Mouse (Mus musculus): ENCODE measurements around the gene Mical2. TPM values are rescaled to one million over a fixed set of nuclear protein-coding genes. Genes with fewer than 3 reads are reported as not detected.

Gene Mical2
- total and polyA plus RNA-seq, 3 experiments, result 44.8 to 89.1 (median 87.7) TPM

DNA sequence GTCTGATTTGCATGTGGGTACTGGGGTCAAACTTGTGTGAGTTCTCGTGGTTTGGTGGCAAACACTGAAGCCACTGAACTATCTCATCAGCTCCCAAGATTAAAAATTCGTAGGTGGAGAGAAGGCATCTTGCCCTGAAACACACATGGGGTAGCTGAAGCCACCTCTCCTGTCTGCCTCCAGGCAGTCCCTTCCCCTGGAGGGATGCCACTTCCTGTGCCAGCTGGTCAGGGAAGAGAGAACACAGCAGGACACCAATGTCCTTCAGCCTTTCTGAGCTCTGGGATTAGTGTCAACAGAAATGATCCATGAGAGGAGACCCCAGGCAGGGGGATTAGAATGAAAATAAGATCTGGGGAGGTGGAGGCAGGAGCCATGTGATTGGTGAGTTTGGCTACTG is 18.4 kb downstream of the Mical2 start:
- Histone ChIP-seq H3K79me2 (replicated peaks; ENCODE audit: control insufficient read depth, insufficient read depth, low read length) (peaks cover 6% of the 10 kb centered on the region; the same call in 1 of the 2 replicates), H3K4me1 (ENCODE audit: control insufficient read depth, insufficient read depth, low read length) (peaks cover 30% of the 10 kb centered on the region), H3K27ac (peak overlapping the region; percentile 12), H3K36me3 (ENCODE audit: control insufficient read depth, insufficient read depth, low read length) (peaks cover 7% of the 10 kb centered on the region), H3K27me3 (ENCODE audit: control insufficient read depth, insufficient read depth, low read length) (no peaks in the 10 kb centered on the region), H3K4me3 (no peak overlapping the region), H3K9ac (ENCODE audit: low read depth, low read length) (no peak overlapping the region)
- intact Hi-C loops (cut with DNase I), result no loop called here
- no peak for DNase-seq
- 47% methylated on average over 2 of the region's 2 CpGs for WGBS
- TF ChIP-seq EP300 (IDR thresholded peaks at IDR 0.05; ENCODE audit: insufficient read depth, low read depth, low read length) (no peak), CTCF (IDR thresholded peaks at IDR 0.05) (no peak), POLR2A (IDR thresholded peaks at IDR 0.05; ENCODE audit: insufficient read depth, low read depth, low read length) (no peak)

- H3K9ac ChIP-seq (ENCODE audit: low read depth, low read length), result no peak overlapping the region
- peaks cover 9% of the 10 kb centered on the region for H3K36me3 ChIP-seq (ENCODE audit: control insufficient read depth, insufficient read depth, low read length)
- intact Hi-C loops (cut with DNase I), result no loop called here
- peaks cover 6% of the 10 kb centered on the region; the same call in 1 of the 2 replicates for H3K79me2 ChIP-seq (replicated peaks; ENCODE audit: control insufficient read depth, insufficient read depth, low read length)
- peak overlapping the region; percentile 12 for H3K27ac ChIP-seq
- H3K4me1 ChIP-seq (ENCODE audit: control insufficient read depth, insufficient read depth, low read length), result peaks cover 32% of the 10 kb centered on the region
- 57% methylated on average over 6 of the region's 6 CpGs for WGBS
- H3K4me3 ChIP-seq, result no peak overlapping the region
- TF ChIP-seq CTCF (IDR thresholded peaks at IDR 0.05), result no peak
- TF ChIP-seq EP300 (IDR thresholded peaks at IDR 0.05; ENCODE audit: insufficient read depth, low read depth, low read length), result no peak
- no peak for TF ChIP-seq POLR2A (IDR thresholded peaks at IDR 0.05; ENCODE audit: insufficient read depth, low read depth, low read length)
- no peaks in the 10 kb centered on the region for H3K27me3 ChIP-seq (ENCODE audit: control insufficient read depth, insufficient read depth, low read length)
- DNase-seq, result no peak
These were observed 19.0 kb downstream of the Mical2 start for GRCm38 (mm10) chr7:112244683-112245082.

GRCm38 (mm10) chr7:112245839-112246438 is 20.3 kb downstream of the Mical2 start:
- WGBS, result 59% methylated on average over 4 of the region's 4 CpGs
- peaks cover 14% of the 10 kb centered on the region for H3K36me3 ChIP-seq (ENCODE audit: control insufficient read depth, insufficient read depth, low read length)
- no peak overlapping the region for H3K9ac ChIP-seq (ENCODE audit: low read depth, low read length)
- peaks cover 1% of the 10 kb centered on the region; the same call in 1 of the 2 replicates for H3K79me2 ChIP-seq (replicated peaks; ENCODE audit: control insufficient read depth, insufficient read depth, low read length)
- intact Hi-C loops (cut with DNase I), result no loop called here
- peak overlapping the region; percentile 12; the same call in 1 of the 2 replicates for H3K27ac ChIP-seq
- TF ChIP-seq CTCF (IDR thresholded peaks at IDR 0.05) (no peak), EP300 (IDR thresholded peaks at IDR 0.05; ENCODE audit: insufficient read depth, low read depth, low read length) (no peak), POLR2A (IDR thresholded peaks at IDR 0.05; ENCODE audit: insufficient read depth, low read depth, low read length) (no peak)
- DNase-seq, result peak in 1 of 2 experiments; percentile 24
- no peak overlapping the region for H3K4me3 ChIP-seq
- no peaks in the 10 kb centered on the region for H3K27me3 ChIP-seq (ENCODE audit: control insufficient read depth, insufficient read depth, low read length)
- H3K4me1 ChIP-seq (ENCODE audit: control insufficient read depth, insufficient read depth, low read length), result peaks cover 32% of the 10 kb centered on the region

DNA sequence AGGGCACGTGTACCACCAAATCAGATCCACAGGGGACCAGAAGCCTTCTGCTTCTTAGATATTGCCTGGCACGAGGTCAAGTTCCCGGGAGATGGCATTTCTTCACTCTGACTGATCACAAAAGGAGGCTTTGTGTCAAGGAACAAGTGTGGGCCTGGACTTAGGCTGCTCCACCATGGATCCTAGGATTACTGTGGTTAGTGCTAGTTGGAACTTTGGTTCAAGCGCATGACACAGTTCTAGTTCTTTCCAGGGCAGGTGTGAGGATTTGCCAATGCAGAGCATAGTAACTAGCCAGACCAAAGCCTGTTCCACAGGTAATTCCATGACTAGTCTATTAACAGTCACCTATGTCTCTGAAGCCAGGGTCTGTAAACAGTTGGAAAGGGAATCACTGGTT is 20.8 kb downstream of the Mical2 start:
- Histone ChIP-seq H3K4me3 (no peak overlapping the region), H3K27me3 (ENCODE audit: control insufficient read depth, insufficient read depth, low read length) (no peaks in the 10 kb centered on the region), H3K9ac (ENCODE audit: low read depth, low read length) (no peak overlapping the region), H3K27ac (peak overlapping the region; percentile 12; the same call in 1 of the 2 replicates), H3K79me2 (replicated peaks; ENCODE audit: control insufficient read depth, insufficient read depth, low read length) (peaks cover 1% of the 10 kb centered on the region; the same call in 1 of the 2 replicates), H3K36me3 (ENCODE audit: control insufficient read depth, insufficient read depth, low read length) (peaks cover 18% of the 10 kb centered on the region), H3K4me1 (ENCODE audit: control insufficient read depth, insufficient read depth, low read length) (peaks cover 37% of the 10 kb centered on the region)
- TF ChIP-seq POLR2A (IDR thresholded peaks at IDR 0.05; ENCODE audit: insufficient read depth, low read depth, low read length) (no peak), CTCF (IDR thresholded peaks at IDR 0.05) (no peak), EP300 (IDR thresholded peaks at IDR 0.05; ENCODE audit: insufficient read depth, low read depth, low read length) (no peak)
- DNase-seq, result no peak
- 77% methylated on average over 4 of the region's 4 CpGs for WGBS
- intact Hi-C loops (cut with DNase I), result no loop called here

DNA sequence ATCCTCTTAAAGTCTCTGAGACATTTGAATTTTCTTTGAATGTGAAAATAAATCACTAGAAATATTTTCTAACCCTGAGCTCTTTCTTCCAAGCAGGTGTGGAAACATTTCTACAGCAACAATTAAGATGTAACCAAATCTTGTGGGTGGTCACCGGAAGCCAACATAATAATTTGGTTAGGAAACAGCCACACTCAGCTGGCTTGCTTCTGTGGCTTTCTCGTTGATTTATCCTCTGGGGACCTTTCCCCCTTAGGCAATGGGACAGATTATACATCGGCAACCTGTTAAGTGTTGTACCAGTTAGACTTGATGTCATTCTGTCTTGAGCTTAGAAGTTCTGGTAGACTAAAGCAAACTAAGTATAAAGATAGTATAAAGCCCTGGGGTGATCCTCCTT is 22.2 kb downstream of the Mical2 start:
- no peak for DNase-seq
- Histone ChIP-seq H3K36me3 (ENCODE audit: control insufficient read depth, insufficient read depth, low read length) (peaks cover 20% of the 10 kb centered on the region), H3K4me1 (ENCODE audit: control insufficient read depth, insufficient read depth, low read length) (peaks cover 46% of the 10 kb centered on the region), H3K9ac (ENCODE audit: low read depth, low read length) (no peak overlapping the region), H3K27me3 (ENCODE audit: control insufficient read depth, insufficient read depth, low read length) (no peaks in the 10 kb centered on the region), H3K4me3 (no peak overlapping the region), H3K27ac (no peak overlapping the region), H3K79me2 (replicated peaks; ENCODE audit: control insufficient read depth, insufficient read depth, low read length) (peaks cover 1% of the 10 kb centered on the region; the same call in 1 of the 2 replicates)
- intact Hi-C loops (cut with DNase I), result no loop called here
- 57% methylated on average over 3 of the region's 3 CpGs for WGBS
- TF ChIP-seq EP300 (IDR thresholded peaks at IDR 0.05; ENCODE audit: insufficient read depth, low read depth, low read length) (no peak), CTCF (IDR thresholded peaks at IDR 0.05) (no peak), POLR2A (IDR thresholded peaks at IDR 0.05; ENCODE audit: insufficient read depth, low read depth, low read length) (no peak)

DNA sequence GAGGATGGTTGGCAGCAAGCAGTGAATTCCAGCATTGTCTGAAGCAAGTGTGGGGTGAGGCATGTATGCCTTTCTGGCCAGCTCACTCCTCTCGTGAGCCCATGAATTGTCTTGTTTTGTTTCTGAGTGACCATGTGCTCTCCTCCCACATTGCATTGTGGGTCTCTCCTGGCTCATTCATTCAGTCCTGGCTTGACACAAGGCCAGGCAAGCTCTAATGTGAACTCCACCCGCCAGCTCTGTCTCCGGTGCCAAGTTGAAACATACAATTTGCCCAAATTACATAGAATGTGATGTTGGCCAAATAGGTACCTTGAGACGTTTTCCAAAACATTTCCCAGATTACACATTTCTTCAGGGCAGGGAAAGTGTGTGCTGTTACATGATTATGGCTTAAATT is 23.8 kb downstream of the Mical2 start:
- Histone ChIP-seq H3K36me3 (ENCODE audit: control insufficient read depth, insufficient read depth, low read length) (peaks cover 16% of the 10 kb centered on the region), H3K4me3 (no peak overlapping the region), H3K79me2 (replicated peaks; ENCODE audit: control insufficient read depth, insufficient read depth, low read length) (peaks cover 1% of the 10 kb centered on the region; the same call in 1 of the 2 replicates), H3K4me1 (ENCODE audit: control insufficient read depth, insufficient read depth, low read length) (peaks cover 38% of the 10 kb centered on the region), H3K27ac (no peak overlapping the region), H3K9ac (ENCODE audit: low read depth, low read length) (no peak overlapping the region), H3K27me3 (ENCODE audit: control insufficient read depth, insufficient read depth, low read length) (no peaks in the 10 kb centered on the region)
- no peak for TF ChIP-seq CTCF (IDR thresholded peaks at IDR 0.05)
- TF ChIP-seq EP300 (IDR thresholded peaks at IDR 0.05; ENCODE audit: insufficient read depth, low read depth, low read length), result no peak
- TF ChIP-seq POLR2A (IDR thresholded peaks at IDR 0.05; ENCODE audit: insufficient read depth, low read depth, low read length), result no peak
- no peak for DNase-seq
- WGBS, result 34% methylated on average over 4 of the region's 4 CpGs
- intact Hi-C loops (cut with DNase I), result no loop called here
